Mouse (Mus musculus): ENCODE results near the gene Large1.
"Not testable (repeated sequence)": the region's sequence is repeated elsewhere in the genome, so short reads cannot be mapped to it uniquely, and the experiment has no call there.

Large1 gene

GRCm38 (mm10) chr8:73295531-73295930 is 57.8 kb downstream of the Large1 start:
- no peak for DNase-seq (ENCODE audit: low spot score)

- no peak for DNase-seq (ENCODE audit: low spot score)
Measured at GRCm38 (mm10) chr8:73293655-73294054, 59.7 kb downstream of the Large1 start.

- DNase-seq (ENCODE audit: low spot score) = no peak
Measured at GRCm38 (mm10) chr8:73291630-73292029, 61.7 kb downstream of the Large1 start.

GRCm38 (mm10) chr8:73290636-73291035 is 62.7 kb downstream of the Large1 start:
- DNase-seq (ENCODE audit: low spot score) = no peak

DNA sequence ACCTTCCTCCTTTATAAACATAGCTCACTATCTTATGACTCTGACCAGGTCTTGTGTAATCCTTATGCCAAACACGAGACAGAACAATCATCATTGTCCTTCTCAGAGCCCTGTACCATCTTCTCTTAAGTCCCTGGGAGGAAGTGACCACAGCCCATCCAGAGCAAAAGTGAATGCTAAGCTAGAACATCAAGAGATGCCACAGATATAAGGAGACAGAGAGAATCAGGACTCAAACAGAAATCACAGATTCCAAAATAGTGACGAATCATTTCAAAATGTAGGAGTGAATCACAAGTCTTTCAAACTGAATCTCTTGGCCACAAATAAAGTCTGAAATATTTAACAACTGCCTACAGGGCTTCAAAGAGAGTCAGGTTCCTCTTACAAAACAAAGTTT is 63.5 kb downstream of the Large1 start:
- no peak for DNase-seq (ENCODE audit: low spot score)

- no peak for DNase-seq (ENCODE audit: low spot score)
Measured at GRCm38 (mm10) chr8:73281996-73282395, 71.3 kb downstream of the Large1 start.

GRCm38 (mm10) chr8:73276015-73276414 is 77.3 kb downstream of the Large1 start:
- DNase-seq (ENCODE audit: low spot score) = no peak

DNA sequence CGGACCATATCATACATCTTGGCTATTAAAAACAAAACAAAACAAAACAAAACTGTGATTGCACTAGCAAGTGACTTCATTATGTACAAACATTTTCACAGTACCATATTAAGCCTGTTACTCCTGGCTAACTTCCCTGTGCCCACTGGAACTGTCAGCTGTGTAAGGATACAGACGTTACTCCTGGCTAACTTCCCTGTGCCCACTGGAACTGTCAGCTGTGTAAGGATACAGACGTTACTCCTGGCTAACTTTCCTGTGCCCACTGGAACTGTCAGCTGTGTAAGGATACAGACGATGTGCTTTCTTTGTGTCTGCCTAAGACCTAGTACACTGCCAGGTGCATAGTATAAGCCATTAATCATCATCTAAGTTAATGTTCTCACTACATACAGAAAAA is 77.9 kb downstream of the Large1 start:
- DNase-seq (ENCODE audit: low spot score) = not testable (repeated sequence)

DNA sequence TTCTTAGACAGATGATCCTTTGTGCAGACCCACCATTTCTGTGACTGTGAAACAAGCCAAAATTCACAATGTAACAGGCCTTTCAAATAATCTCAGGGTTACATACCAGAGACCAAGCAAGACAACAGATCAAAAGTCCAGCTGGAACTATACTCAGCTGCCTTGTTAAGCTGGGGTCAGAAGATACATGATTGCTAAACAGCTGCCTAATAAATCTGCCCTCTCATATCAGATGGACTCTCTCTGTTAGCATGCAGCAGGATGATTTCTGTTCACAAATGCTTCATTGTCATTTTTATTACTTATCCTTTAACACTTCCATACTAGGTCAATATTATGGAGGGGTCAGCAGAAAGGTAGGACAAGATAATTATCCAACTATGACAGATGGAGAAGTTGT is 80.2 kb downstream of the Large1 start:
- no peak for DNase-seq (ENCODE audit: low spot score)

GRCm38 (mm10) chr8:73270991-73271390 is 82.3 kb downstream of the Large1 start:
- no peak for DNase-seq (ENCODE audit: low spot score)

DNA sequence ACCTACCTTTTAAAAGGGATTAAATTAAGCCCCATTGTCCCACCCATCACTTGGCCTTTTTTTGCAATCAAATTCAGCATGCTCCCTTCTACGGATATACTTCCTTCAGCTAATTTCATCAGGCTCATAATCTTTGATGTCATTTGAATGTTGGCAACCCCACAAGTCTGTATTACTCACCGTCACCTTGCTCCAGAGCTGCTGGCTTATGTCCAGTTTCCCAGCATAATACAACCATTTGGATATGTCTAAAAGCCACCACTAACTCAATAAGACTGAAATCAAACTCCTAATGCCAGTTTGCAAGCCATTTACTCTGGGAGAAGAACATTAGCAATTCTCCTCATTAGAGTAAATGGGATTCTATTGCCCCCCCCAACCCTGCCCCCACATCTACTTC is 95.4 kb downstream of the Large1 start:
- no peak for DNase-seq (ENCODE audit: low spot score)

GRCm38 (mm10) chr8:73244186-73244585 is 109.2 kb downstream of the Large1 start:
- DNase-seq (ENCODE audit: low spot score) = no peak

DNA sequence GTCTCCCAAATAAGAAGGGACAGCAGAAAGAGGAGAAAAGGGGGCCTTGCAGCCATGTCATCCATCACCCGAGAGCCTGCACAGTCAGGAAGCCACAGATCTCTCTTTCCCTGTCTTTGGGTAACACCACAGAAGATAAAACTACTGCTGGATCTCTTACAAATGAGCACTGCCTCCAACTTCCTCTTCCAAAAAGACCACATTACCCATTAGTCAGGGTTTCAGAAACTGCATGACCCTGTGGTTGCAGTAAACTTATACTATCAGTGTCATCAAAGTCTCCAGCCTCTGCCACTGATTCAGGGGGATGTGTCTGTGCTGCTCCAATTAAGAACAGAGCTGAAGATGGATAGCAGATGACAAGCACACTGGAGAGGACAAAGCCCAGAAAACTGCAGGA is 111.3 kb downstream of the Large1 start:
- DNase-seq (ENCODE audit: low spot score) = no peak

DNA sequence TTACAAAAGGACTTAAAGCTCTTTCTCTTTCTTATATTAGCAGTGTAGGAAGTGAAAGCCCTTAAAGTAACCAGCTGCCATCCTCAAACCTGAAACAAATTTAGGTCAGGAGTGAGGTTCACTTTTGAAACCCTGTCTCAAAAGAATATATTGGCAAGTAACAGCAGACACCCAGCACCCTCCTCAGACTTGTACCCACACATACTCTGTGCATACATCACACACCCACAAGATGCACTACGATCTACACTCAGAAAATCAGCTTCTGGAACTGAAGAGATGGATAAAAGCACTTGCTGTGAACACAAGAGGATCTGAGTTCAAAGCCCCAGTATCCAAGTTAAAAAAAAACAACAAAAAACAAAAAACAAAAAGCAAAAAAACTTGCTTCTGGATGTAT is 119.1 kb downstream of the Large1 start:
- DNase-seq (ENCODE audit: low spot score) = no peak

DNA sequence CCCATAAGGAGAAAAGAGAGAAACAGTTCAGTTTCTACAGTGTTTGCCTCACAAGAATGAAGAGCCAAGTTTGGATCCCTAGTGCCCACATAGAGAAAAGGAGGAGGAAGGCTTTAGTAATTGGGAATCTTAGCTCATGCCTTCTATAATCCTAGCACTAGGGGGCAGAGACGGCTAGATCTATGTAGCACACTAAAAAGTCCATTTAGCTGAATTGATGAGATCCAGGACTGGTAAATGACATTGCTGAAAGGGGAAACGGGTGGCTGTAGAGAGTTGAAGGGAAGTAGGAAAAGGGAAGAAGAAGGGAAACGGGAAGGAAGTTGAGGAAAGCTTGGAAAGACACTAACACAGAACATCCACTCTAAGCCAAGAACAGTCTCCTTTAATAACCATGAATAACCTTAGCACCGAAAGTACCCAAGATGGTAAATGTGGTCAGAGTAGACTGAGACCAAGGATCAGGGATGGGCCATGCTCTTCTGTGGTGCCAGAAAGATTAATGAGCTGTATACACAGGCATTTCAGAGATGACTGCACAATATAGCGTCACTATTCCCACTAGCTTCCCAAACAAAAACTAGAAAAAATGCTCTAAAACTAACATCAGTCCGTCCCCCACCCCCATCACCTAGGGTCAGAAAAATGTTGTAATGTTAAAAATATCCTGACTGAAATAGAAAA is 119.8 kb downstream of the Large1 start:
- no peak for DNase-seq (ENCODE audit: low spot score)

GRCm38 (mm10) chr8:73226841-73227240 is 126.5 kb downstream of the Large1 start:
- DNase-seq (ENCODE audit: low spot score) = no peak

DNA sequence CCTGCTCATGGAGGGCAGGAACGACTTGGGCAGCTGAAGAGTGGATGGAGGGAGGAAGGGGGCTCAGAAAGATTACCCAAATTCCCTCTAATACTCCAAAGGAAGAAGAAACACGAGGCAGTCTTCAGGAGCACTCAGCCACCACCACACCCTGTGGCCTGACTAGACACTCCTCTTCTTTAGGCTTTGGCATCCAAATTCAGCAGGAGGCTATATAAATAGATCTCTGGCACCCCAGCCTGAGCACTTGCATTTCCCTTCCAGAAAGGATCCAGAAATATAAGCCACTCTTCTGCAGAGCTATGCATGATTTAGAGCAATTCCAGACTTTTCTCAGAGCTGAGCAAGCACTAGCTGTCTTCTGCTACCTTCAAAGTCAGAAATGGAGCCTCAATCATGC is 127.7 kb downstream of the Large1 start:
- DNase-seq (ENCODE audit: low spot score) = no peak

- DNase-seq (ENCODE audit: low spot score) = no peak
Measured at GRCm38 (mm10) chr8:73219178-73219811, 134.0 kb downstream of the Large1 start.

GRCm38 (mm10) chr8:73206831-73207230 is 146.5 kb downstream of the Large1 start:
- no peak for DNase-seq (ENCODE audit: low spot score)

GRCm38 (mm10) chr8:73201854-73202253 is 151.5 kb downstream of the Large1 start:
- no peak for DNase-seq (ENCODE audit: low spot score)

- no peak for DNase-seq (ENCODE audit: low spot score)
Measured at GRCm38 (mm10) chr8:73197714-73198113, 155.6 kb downstream of the Large1 start.

DNA sequence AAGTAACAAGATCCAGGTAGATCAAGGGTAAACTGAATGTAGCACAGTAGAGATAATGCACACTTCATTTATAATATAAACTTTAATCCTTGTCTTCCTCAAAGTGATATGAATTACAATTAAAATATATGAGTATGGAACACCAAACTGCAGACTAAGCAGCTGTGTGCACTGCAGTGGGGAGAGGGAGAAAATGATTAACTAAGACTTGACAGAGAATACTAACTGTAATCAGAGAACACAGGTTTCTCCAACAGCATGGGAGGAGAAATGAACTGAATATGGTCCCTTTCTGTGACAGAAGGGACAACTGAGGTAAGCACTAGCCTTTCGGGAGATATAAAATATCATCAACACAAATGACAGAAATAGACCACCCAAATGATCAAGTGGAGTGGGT is 164.7 kb downstream of the Large1 start:
- DNase-seq (ENCODE audit: low spot score) = no peak

DNA sequence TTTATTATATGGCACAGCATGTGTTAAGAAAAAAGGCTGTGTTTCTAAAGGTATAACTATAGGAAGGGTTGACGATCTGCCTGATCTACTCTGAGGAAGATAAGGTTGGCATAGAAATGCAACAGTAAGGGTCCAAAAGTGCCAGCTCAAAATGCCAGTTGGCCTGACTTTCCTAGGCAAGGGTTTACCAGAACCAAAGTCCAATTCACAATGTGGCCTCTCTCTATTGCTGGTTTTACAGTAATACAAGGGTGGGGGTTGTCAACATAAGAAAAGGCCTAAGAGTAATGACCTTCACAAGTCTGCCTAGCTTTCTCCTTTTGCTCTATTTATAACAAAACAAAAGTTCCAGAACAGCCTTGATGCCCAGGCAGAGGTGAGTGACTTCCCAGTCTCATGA is 166.0 kb downstream of the Large1 start:
- DNase-seq (ENCODE audit: low spot score) = no peak

GRCm38 (mm10) chr8:73178434-73178833 is 174.9 kb downstream of the Large1 start:
- no peak for DNase-seq (ENCODE audit: low spot score)
